Mouse (Mus musculus): ENCODE measurements at regions not wholly inside any gene's neighbourhood (a gene's known extent, or its start where the extent isn't known, plus 50 kb on each side); places are given as distances from the start of the nearest gene placed in this dataset.

DNA sequence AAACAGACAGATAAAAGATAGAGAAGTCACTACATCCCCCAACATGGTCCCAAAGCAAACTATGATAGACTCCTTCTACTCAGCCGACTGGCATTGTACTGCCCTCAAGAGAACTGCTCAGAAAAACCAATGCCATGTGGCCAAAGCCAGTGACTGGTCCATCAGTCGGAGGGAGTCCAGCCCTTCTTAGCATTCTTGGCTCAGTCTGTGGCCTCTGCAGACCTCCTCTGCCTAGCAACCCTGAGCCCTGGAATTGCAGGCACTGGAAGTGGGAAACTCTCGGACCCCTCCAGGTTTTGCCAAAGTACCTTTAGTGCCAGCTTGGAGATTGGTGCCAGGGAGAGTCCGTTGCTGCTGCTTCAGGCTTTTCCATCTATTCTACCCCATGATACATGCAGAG, 205.2 kb downstream of the H2al1j start:
- no peak for TF ChIP-seq CTCF (conservative IDR thresholded peaks at IDR 0.05; ENCODE audit: low read length)
- no peak for TF ChIP-seq NANOG (IDR thresholded peaks at IDR 0.05; ENCODE audit: borderline replicate concordance, low read length)
